Mouse (Mus musculus) effector memory CD4-positive, alpha-beta T cell, adult 5 months (primary cell): ENCODE results near the gene Spag9. TPM values are rescaled to one million over a fixed set of nuclear protein-coding genes. Genes with fewer than 3 reads are reported as not detected.

Source experiments
- polyA plus RNA-seq: library from polyadenylated mRNA; unstranded; fragments of 100-300 nt; shearing (Covaris generic); gene quantifications from one replicate; pipeline ENCODE4 v1.2.1, GENCODE M21; 2017

The Spag9 gene
- polyA plus RNA-seq, result 184 TPM

DNA sequence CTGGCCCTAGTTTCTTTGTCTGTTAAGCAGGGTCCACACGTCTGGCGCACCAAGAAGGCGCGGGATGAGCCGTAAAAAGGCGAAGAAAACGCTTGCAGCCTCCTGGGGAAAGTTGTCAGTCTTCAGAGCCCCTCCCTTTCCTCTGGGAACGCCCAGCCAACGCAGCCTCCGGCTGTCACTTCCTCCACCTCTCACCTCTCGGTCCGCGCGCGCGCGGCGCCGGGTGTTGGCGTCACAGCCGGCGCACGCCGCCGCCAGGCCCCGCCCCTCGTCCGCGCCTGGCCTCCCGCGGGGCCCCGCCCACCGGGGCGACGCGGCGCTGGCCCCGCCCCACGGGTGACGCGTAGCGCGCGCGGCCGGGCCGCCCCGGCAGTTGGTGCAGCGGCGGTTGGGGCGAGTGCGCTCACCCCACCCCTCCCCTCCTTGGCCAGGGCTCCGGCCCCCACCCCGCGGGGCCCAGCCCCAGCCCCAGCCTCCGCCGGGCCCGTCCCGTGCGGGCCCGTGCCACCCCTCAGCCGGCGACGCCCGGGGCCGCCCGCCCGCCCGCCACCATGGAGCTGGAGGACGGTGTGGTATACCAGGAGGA is at the start of gene Spag9:
Spag9 (plus strand) TSS at position 372 of the 586 bp plus-strand sequence.

DNA sequence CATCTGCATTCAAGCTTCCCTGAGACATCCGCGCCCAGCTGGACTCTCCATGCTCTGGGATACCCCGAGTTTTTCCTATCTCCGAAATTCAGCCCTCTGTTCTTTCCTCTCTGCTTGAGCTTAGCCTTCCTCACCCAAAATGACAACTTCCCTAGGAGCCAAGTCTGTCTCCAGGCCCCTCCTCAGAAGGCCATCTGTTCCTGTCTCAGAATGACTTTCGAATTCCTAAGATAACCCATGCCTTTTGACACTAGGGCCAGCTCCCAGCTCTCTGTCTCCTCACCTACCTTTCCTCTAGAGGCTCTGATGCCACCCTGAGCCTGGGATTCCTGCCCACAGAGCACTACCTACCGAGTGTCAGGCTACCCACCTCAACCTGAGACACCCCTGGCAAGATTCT is 39.7 kb upstream of the Spag9 start, which contains the start of gene Nme2:
Nme2 (minus strand) TSS at position 101 of the 400 bp plus-strand sequence.

DNA sequence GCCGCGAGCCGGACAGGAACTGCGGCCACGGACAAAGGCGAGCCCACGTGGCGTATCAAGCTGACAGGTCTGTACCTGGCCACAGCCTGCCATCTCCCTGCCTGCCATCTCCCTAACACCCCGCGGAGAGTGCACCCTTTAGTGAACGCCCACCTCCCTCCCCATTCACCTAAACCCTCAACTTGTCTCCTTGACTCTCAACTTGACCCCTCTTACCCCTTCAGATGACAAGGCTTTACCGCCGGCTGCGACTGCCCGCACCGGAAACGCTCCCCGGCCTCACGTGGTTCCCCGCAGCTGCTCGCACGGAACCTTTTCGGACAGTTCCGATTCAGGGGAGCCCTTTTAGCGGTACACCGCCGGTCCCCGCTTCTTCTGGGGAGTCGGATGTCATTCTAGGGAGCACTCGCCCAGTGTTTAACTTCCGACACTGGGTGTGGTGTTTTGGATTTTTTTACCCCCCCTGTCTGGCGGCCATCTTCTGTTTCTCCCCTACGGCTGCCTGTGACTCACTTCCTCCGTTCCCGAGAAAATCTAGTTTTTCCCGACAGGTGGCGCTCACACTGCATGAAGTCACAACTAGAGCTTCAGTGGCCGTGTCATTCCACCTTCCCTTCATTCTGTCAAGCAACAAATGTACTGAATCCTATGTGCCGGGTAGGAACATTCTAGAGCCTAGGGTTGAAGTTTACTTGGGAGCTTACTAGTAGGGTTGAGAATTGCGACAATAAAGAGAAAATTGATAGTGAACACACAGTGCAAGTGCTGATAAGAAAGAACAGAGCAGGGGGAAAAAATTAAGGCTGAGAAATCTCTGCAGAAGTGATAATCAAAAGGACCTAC is 27.7 kb upstream of the Spag9 start, which contains the start of the genes Gm20390 and Nme1:
Gm20390 (minus strand) TSS at position 289 of the 843 bp plus-strand sequence.
Nme1 (minus strand) TSS at position 517 of the 843 bp plus-strand sequence.

Other genes with a start within 250 kb of the Spag9 start
- gene Utp18, start 110.3 kb upstream of the Spag9 start, polyA plus RNA-seq, result 54.8 TPM
- 47.0 TPM for gene Mbtd1, start 110.2 kb upstream of the Spag9 start, polyA plus RNA-seq
- 190 TPM for gene Nme2, start 39.8 kb upstream of the Spag9 start, polyA plus RNA-seq
- 135 TPM for gene Gm20390, start 27.8 kb upstream of the Spag9 start, polyA plus RNA-seq
- gene Nme1, start 27.6 kb upstream of the Spag9 start, polyA plus RNA-seq, result 55.8 TPM
- 213 TPM for gene Tob1, start 215.4 kb downstream of the Spag9 start, polyA plus RNA-seq
- gene Wfikkn2, start 249.9 kb downstream of the Spag9 start, polyA plus RNA-seq, result 2.6 TPM